Mouse (Mus musculus): Measurements from ENCODE around the gene Cytl1.

The Cytl1 gene

GRCm38 (mm10) chr5:37770870-37771269, 35.6 kb downstream of the Cytl1 start:
- DNase-seq = no peak

DNA sequence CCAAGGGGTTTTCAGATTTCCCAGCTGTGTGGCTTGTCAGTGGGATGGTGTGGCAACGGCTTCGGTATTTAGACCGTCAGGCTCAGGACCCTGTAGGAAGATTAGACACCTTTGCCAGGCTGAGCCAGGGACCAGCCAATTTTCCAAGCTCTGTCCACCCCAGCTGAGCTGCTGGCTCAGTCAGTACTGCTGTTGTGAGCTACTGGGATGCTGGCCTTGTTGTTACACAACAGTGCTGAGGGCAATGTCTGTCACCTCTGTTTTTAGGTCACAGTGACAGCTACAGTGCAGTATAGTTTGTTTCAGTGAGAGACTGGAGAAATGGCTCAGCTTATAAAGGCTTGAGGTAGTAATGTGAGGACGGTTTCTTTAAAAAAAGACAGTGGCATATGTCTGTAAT, 38.7 kb downstream of the Cytl1 start:
- no peak for DNase-seq

DNA sequence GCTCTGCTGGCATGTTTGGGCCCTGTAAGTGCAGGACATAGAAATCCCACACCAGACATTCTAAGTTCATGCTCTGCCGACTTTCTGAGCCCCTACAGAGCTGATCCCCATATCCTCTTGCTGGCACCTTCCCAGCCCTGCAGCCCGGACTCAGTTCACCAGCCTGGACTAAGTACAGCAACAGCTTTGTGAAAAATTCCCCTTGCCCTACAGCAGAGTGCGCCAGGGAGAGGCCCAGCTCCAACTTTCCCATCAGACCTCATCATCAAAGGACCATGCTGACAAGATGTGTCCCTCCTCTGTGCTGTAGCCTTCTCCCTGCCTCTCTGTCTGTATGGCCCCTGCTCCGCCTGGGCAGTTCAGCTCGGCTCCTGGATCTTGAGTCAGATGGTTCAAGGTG, 40.4 kb downstream of the Cytl1 start:
- DNase-seq = no peak

DNA sequence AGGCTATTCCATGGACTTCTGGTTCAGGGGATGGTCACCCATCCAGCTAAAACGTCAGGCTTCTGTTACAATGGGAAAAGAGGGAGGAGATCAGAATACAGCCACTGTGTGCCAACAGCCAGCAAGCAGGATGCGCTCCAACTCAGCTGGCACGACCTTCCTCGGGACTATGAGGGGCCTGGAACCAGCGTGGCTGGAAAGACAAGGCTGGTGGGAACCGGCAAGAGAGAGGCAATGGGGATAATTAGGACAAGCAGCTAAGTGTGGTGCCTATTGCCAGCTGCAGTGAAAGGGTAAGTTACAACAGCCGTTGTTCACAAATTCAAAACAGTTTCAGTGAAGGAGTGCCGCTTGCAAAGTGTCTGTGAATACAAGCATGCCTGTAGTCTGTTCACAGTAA, 48.0 kb downstream of the Cytl1 start:
- no peak for DNase-seq

GRCm38 (mm10) chr5:37784847-37785391, 49.6 kb downstream of the Cytl1 start:
- peak; percentile 5 for DNase-seq

All from kidney, postnatal 36 days (tissue).